Mouse (Mus musculus) layer of hippocampus, adult 2 months (tissue): ENCODE measurements around the gene Rcor1. TPM values are rescaled to one million over a fixed set of nuclear protein-coding genes. Genes with fewer than 3 reads are reported as not detected.

ENCODE experiments used
- DNase-seq, 2 experiments: peaks; one replicate each; pipeline ENCODE4 v3.0.0; 2022; ENCODE audit warnings: low spot score in 2 of 2
- H3K27ac ChIP-seq: fragments of 200-600 bp; 2 replicates; pipeline ENCODE4 v1.8.1; 2022
- H3K4me3 ChIP-seq: fragments of 200-600 bp; 2 replicates; pipeline ENCODE4 v1.8.1; 2022; ENCODE audit warnings: mild to moderate bottlenecking
- CTCF ChIP-seq: fragments of 200-600 bp; conservative IDR thresholded peaks from 2 replicates; pipeline ENCODE4 v1.8.1; 2022; ENCODE audit warnings: antibody characterized with exemption, mild to moderate bottlenecking, moderate library complexity
- total RNA-seq, 2 experiments: library from RNA; stranded (reverse); gene quantifications; 2 replicates each; pipeline ENCODE4 v1.2.3; 2021

The Rcor1 gene
- total RNA-seq, 2 experiments from 2014 or later: 15.6 to 19.3 TPM

GRCm38 (mm10) chr12:111090801-111091200 lies 51.6 kb downstream of the Rcor1 start:
- H3K4me3 ChIP-seq: no peak overlapping the region
- no peak for TF ChIP-seq CTCF
- H3K27ac ChIP-seq: peak overlapping the region; percentile 15; the same call in 1 of the 2 replicates
- no peak for DNase-seq

GRCm38 (mm10) chr12:111091981-111092380 lies 52.8 kb downstream of the Rcor1 start:
- TF ChIP-seq CTCF: no peak
- H3K4me3 ChIP-seq: no peak overlapping the region
- H3K27ac ChIP-seq: no peak overlapping the region
- no peak for DNase-seq

- H3K27ac ChIP-seq: no peak overlapping the region
- no peak for TF ChIP-seq CTCF
- no peak overlapping the region for H3K4me3 ChIP-seq
- DNase-seq: no peak
Observed at GRCm38 (mm10) chr12:111094073-111094472, 54.9 kb downstream of the Rcor1 start.

- Histone ChIP-seq H3K4me3 (no peak overlapping the region), H3K27ac (no peak overlapping the region)
- no peak for DNase-seq
- TF ChIP-seq CTCF: no peak
Observed at GRCm38 (mm10) chr12:111095086-111095485, 55.9 kb downstream of the Rcor1 start.

GRCm38 (mm10) chr12:111096249-111096648 lies 57.1 kb downstream of the Rcor1 start:
- no peak for TF ChIP-seq CTCF

GRCm38 (mm10) chr12:111097036-111097435 lies 57.9 kb downstream of the Rcor1 start:
- H3K4me3 ChIP-seq: no peak overlapping the region
- no peak for DNase-seq
- TF ChIP-seq CTCF: no peak
- H3K27ac ChIP-seq: no peak overlapping the region

More at GRCm38 (mm10) chr12:111096249-111096648, 57.1 kb downstream of the Rcor1 start:
- Histone ChIP-seq H3K4me3 (no peak overlapping the region), H3K27ac (no peak overlapping the region)
- DNase-seq: no peak

- TF ChIP-seq CTCF: no peak
- Histone ChIP-seq H3K4me3 (no peak overlapping the region), H3K27ac (no peak overlapping the region)
- no peak for DNase-seq
Observed at GRCm38 (mm10) chr12:111111176-111111575, 72.0 kb downstream of the Rcor1 start.

- H3K4me3 ChIP-seq: no peak overlapping the region
- DNase-seq: no peak
- H3K27ac ChIP-seq: no peak overlapping the region
- no peak for TF ChIP-seq CTCF
Observed at GRCm38 (mm10) chr12:111114593-111114992, 75.4 kb downstream of the Rcor1 start.

GRCm38 (mm10) chr12:111119506-111120085 lies 80.4 kb downstream of the Rcor1 start:
- Histone ChIP-seq H3K4me3 (no peak overlapping the region), H3K27ac (no peak overlapping the region)
- no peak for TF ChIP-seq CTCF
- no peak for DNase-seq

- no peak for DNase-seq
- Histone ChIP-seq H3K27ac (no peak overlapping the region), H3K4me3 (no peak overlapping the region)
- no peak for TF ChIP-seq CTCF
Observed at GRCm38 (mm10) chr12:111120976-111121645, 82.0 kb downstream of the Rcor1 start.

GRCm38 (mm10) chr12:111122332-111122852 lies 83.2 kb downstream of the Rcor1 start:
- Histone ChIP-seq H3K4me3 (no peak overlapping the region), H3K27ac (no peak overlapping the region)
- no peak for DNase-seq
- TF ChIP-seq CTCF: peak; percentile 74

GRCm38 (mm10) chr12:111124601-111125260 lies 85.6 kb downstream of the Rcor1 start:
- no peak for DNase-seq
- TF ChIP-seq CTCF: no peak
- no peak overlapping the region for H3K4me3 ChIP-seq
- H3K27ac ChIP-seq: 0 out of 2 replicates have a peak overlapping the region, but pooled peaks have one; percentile 18

GRCm38 (mm10) chr12:111125666-111126065 lies 86.5 kb downstream of the Rcor1 start:
- DNase-seq: no peak
- Histone ChIP-seq H3K4me3 (no peak overlapping the region), H3K27ac (no peak overlapping the region)
- no peak for TF ChIP-seq CTCF

- no peak for DNase-seq
- peak overlapping the region; percentile 86 for H3K27ac ChIP-seq
- H3K4me3 ChIP-seq: no peak overlapping the region
- no peak for TF ChIP-seq CTCF
Observed at GRCm38 (mm10) chr12:111134169-111134568, 95.0 kb downstream of the Rcor1 start.
